Mouse (Mus musculus) limb, embryonic 12.5 days (tissue): ENCODE data around the gene Mtap. TPM values are rescaled to one million over a fixed set of nuclear protein-coding genes. Genes with fewer than 3 reads are reported as not detected.
A peak's percentile ranks its signal among the peaks of the same experiment; 100 is the strongest.

Source experiments
- ATAC-seq: fragments of 200-750 bp; cut with Nextera tagmentation; 2 replicates; pipeline ENCODE4 v1.8.0; 2017; ENCODE audit warnings: low read depth, moderate TSS enrichment; ENCODE audit not compliant: insufficient number of reproducible peaks, insufficient read depth, low FRiP score, low TSS enrichment
- H3K27ac ChIP-seq: fragments of 300-500 bp; sonication (generic); 2 replicates; pipeline ENCODE4 v1.5.1; 2016; ENCODE audit warnings: mild to moderate bottlenecking, moderate library complexity
- H3K27me3 ChIP-seq: fragments of 300-500 bp; sonication (generic); 2 replicates; pipeline ENCODE4 v1.6.1; 2016; ENCODE audit warnings: mild to moderate bottlenecking, moderate library complexity
- H3K36me3 ChIP-seq: fragments of 300-500 bp; sonication (generic); 2 replicates; pipeline ENCODE4 v1.6.1; 2016; ENCODE audit warnings: mild to moderate bottlenecking, moderate library complexity
- H3K4me1 ChIP-seq: fragments of 300-500 bp; sonication (generic); replicated peaks from 2 replicates; pipeline ENCODE4 v1.6.1; 2016
- H3K4me2 ChIP-seq: fragments of 300-500 bp; sonication (generic); 2 replicates; pipeline ENCODE4 v1.6.1; 2016; ENCODE audit warnings: mild to moderate bottlenecking, moderate library complexity
- H3K4me3 ChIP-seq: fragments of 300-500 bp; sonication (generic); replicated peaks from 2 replicates; pipeline ENCODE4 v1.5.1; 2016; ENCODE audit warnings: mild to moderate bottlenecking
- H3K9ac ChIP-seq: fragments of 300-500 bp; sonication (generic); replicated peaks from 2 replicates; pipeline ENCODE4 v1.6.1; 2016; ENCODE audit warnings: mild to moderate bottlenecking, moderate library complexity
- H3K9me3 ChIP-seq: fragments of 300-500 bp; sonication (generic); 2 replicates; pipeline ENCODE4 v1.6.1; 2016; ENCODE audit warnings: mild to moderate bottlenecking, moderate library complexity
- WGBS: fragments of 180-500 bp; shearing (Covaris S2); methylation state at CpG from one replicate; pipeline ENCODE4 v1.1.7; 2016; 5-methylcytosine and 5-hydroxymethylcytosine counted together
- polyA plus RNA-seq: library from polyadenylated mRNA; unstranded; fragments of >200 nt; fragmentation: Nextera tagmentation; extraction: Ambion mirVana; gene quantifications from 2 replicates; pipeline ENCODE4 v1.2.1, GENCODE M21; 2016

Gene Mtap
- polyA plus RNA-seq, 1 experiment from 2014 or later = 98.3 TPM

DNA sequence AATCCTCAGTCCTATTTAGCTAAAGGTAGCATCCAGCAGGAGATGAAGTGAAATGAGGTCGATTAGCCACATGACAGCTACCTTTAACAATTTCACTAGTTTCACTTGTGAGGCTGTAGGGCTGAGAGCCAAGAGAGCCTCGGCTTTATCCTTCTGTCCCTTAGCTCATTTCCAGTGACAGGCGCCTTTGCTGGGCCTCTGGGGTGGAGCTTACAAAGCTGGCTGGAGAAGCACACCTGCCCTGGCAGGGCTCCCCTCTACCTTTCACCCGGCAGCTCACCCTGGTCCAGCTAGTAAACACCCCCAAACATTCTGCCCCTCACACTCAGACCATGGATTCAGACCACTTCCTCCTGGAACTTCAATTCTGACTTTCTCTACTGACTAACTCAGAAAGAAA is 24.1 kb upstream of the Mtap start:
- WGBS = 67% methylated on average over 4 of the region's 4 CpGs
- ATAC-seq = no peak
- H3K4me2 ChIP-seq = no peak overlapping the region
- H3K9ac ChIP-seq = no peak overlapping the region
- H3K4me1 ChIP-seq = no peaks in the 10 kb centered on the region
- no peaks in the 10 kb centered on the region for H3K36me3 ChIP-seq
- H3K4me3 ChIP-seq = no peak overlapping the region
- H3K27me3 ChIP-seq = no peaks in the 10 kb centered on the region
- H3K27ac ChIP-seq = no peak overlapping the region
- H3K9me3 ChIP-seq = no peaks in the 10 kb centered on the region

GRCm38 (mm10) chr4:89116006-89116405 is 20.9 kb upstream of the Mtap start:
- no peak for ATAC-seq
- Histone ChIP-seq H3K36me3 (no peaks in the 10 kb centered on the region), H3K4me1 (no peaks in the 10 kb centered on the region), H3K27ac (no peak overlapping the region), H3K9me3 (no peaks in the 10 kb centered on the region), H3K4me3 (no peak overlapping the region), H3K4me2 (no peak overlapping the region), H3K9ac (no peak overlapping the region), H3K27me3 (no peaks in the 10 kb centered on the region)
- WGBS = 74% methylated on average over 2 of the region's 2 CpGs

GRCm38 (mm10) chr4:89119900-89120299 is 17.0 kb upstream of the Mtap start:
- no peak for ATAC-seq
- H3K9ac ChIP-seq = no peak overlapping the region
- no peak overlapping the region for H3K27ac ChIP-seq
- H3K27me3 ChIP-seq = no peaks in the 10 kb centered on the region
- no peaks in the 10 kb centered on the region for H3K36me3 ChIP-seq
- no peaks in the 10 kb centered on the region for H3K9me3 ChIP-seq
- H3K4me1 ChIP-seq = no peaks in the 10 kb centered on the region
- no peak overlapping the region for H3K4me2 ChIP-seq
- H3K4me3 ChIP-seq = no peak overlapping the region

GRCm38 (mm10) chr4:89120353-89120752 is 16.6 kb upstream of the Mtap start:
- WGBS = 89% methylated on average over 5 of the region's 5 CpGs

GRCm38 (mm10) chr4:89123446-89124243 is 13.3 kb upstream of the Mtap start:
- Histone ChIP-seq H3K9ac (no peak overlapping the region), H3K27me3 (no peaks in the 10 kb centered on the region), H3K27ac (no peak overlapping the region), H3K4me3 (no peak overlapping the region), H3K4me1 (peaks cover 4% of the 10 kb centered on the region), H3K9me3 (no peaks in the 10 kb centered on the region), H3K4me2 (no peak overlapping the region), H3K36me3 (no peaks in the 10 kb centered on the region)
- ATAC-seq = no peak
- 72% methylated on average over 16 of the region's 16 CpGs for WGBS

More at GRCm38 (mm10) chr4:89120353-89120752, 16.6 kb upstream of the Mtap start:
- H3K9me3 ChIP-seq = no peaks in the 10 kb centered on the region
- H3K4me1 ChIP-seq = no peaks in the 10 kb centered on the region
- no peak overlapping the region for H3K4me3 ChIP-seq
- H3K27ac ChIP-seq = no peak overlapping the region
- no peak overlapping the region for H3K4me2 ChIP-seq
- no peaks in the 10 kb centered on the region for H3K27me3 ChIP-seq
- no peaks in the 10 kb centered on the region for H3K36me3 ChIP-seq
- no peak overlapping the region for H3K9ac ChIP-seq
- no peak for ATAC-seq

DNA sequence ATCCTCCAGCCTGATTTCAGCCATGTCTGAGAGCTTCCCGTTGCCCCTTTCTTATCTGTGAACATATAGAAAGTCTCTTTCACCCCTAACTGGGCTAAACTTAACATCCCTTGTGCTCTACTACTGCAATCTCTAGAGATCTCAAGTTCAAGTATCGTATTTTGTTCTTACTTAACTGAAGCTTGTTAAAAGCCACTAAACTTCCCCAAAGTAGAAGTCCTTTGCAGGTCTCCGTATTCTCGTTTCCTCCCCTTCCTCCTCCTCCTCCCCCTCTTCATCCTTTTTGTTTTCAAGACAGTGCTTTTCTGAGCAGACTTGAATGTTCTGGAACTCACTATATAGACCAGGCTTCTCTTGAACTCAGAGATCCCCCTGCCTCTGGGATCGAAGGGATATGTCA is 9.2 kb upstream of the Mtap start:
- Histone ChIP-seq H3K9me3 (no peaks in the 10 kb centered on the region), H3K4me1 (peaks cover 4% of the 10 kb centered on the region), H3K36me3 (no peaks in the 10 kb centered on the region), H3K27ac (no peak overlapping the region), H3K4me2 (no peak overlapping the region), H3K4me3 (no peak overlapping the region), H3K9ac (no peak overlapping the region), H3K27me3 (no peaks in the 10 kb centered on the region)
- 63% methylated on average over 5 of the region's 5 CpGs for WGBS
- ATAC-seq = no peak

DNA sequence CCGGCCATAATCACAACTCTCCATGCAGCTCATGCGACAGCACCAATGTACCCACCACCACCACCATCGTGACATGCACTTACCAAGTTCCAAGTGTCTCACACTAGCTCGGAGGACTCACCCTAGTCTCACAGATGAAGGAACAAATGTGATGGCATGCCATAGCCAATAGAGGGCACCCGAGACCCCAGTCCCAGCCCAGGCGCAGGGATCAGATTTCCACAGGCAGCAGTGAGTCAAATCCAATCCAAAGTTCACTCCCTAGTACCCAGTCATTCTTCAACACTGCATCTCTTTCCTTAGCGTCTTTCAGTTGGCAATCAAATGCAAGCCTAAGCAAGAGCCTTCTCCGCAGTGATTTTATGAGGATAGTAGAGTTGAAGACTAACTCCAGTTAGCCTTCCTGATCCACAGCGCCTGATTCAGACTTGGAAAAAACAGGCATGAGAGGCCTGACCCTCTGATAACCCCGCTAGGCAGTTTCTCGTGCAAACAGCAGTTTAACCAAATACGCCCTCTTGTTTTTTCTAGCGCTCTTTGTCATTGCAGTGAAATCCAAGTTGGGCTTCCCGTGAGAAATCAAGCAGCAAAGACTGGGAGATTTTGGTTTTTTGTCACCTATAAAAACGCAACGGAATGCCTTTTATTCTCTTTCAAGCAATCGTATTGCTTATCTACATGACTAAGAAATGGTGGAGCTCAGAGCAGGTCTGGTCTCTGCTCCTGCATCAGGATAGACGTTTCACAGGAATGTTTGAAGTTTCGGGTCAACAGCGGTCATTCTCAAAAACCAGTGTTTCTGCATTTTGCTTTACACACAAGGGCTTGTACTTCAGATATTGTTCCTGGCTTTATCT is 8.6 kb upstream of the Mtap start:
- 0 out of 2 replicates have a peak overlapping the region, but pooled peaks have one; percentile 24 for H3K4me2 ChIP-seq
- H3K27me3 ChIP-seq = no peaks in the 10 kb centered on the region
- no peaks in the 10 kb centered on the region for H3K9me3 ChIP-seq
- no peak overlapping the region for H3K4me3 ChIP-seq
- peaks cover 4% of the 10 kb centered on the region for H3K4me1 ChIP-seq
- H3K27ac ChIP-seq = no peak overlapping the region
- 0 out of 2 replicates have a peak, but pooled peaks have one; percentile 37 for ATAC-seq
- H3K9ac ChIP-seq = no peak overlapping the region
- H3K36me3 ChIP-seq = no peaks in the 10 kb centered on the region
- WGBS = 27% methylated on average over 20 of the region's 20 CpGs

GRCm38 (mm10) chr4:89128937-89129277 is 8.0 kb upstream of the Mtap start:
- no peak overlapping the region for H3K4me2 ChIP-seq
- no peak for ATAC-seq
- peaks cover 4% of the 10 kb centered on the region for H3K4me1 ChIP-seq
- H3K36me3 ChIP-seq = no peaks in the 10 kb centered on the region
- H3K9me3 ChIP-seq = no peaks in the 10 kb centered on the region
- no peaks in the 10 kb centered on the region for H3K27me3 ChIP-seq
- no peak overlapping the region for H3K27ac ChIP-seq
- 80% methylated on average over 5 of the region's 5 CpGs for WGBS
- H3K4me3 ChIP-seq = no peak overlapping the region
- no peak overlapping the region for H3K9ac ChIP-seq

- Histone ChIP-seq H3K36me3 (no peaks in the 10 kb centered on the region), H3K9ac (no peak overlapping the region), H3K9me3 (no peaks in the 10 kb centered on the region), H3K4me2 (peak overlapping the region; percentile 36), H3K27me3 (no peaks in the 10 kb centered on the region), H3K4me3 (no peak overlapping the region), H3K4me1 (peaks cover 4% of the 10 kb centered on the region), H3K27ac (no peak overlapping the region)
- ATAC-seq = no peak
- 6% methylated on average over 5 of the region's 5 CpGs for WGBS
Observed at GRCm38 (mm10) chr4:89129311-89129913, 7.5 kb upstream of the Mtap start.

- Histone ChIP-seq H3K9ac (no peak overlapping the region), H3K36me3 (no peaks in the 10 kb centered on the region), H3K9me3 (no peaks in the 10 kb centered on the region), H3K27ac (no peak overlapping the region), H3K4me2 (no peak overlapping the region), H3K27me3 (no peaks in the 10 kb centered on the region), H3K4me3 (no peak overlapping the region), H3K4me1 (peaks cover 7% of the 10 kb centered on the region)
- no peak for ATAC-seq
- WGBS = 77% methylated on average over 3 of the region's 3 CpGs
Observed at GRCm38 (mm10) chr4:89131795-89132194, 5.1 kb upstream of the Mtap start.

- H3K4me3 ChIP-seq = peak overlapping the region; percentile 93; the same call in 1 of the 2 replicates
- ATAC-seq = no peak
Observed at GRCm38 (mm10) chr4:89136356-89136755, 566 bp upstream of the Mtap start.

More at GRCm38 (mm10) chr4:89136356-89136755, 566 bp upstream of the Mtap start:
- no peaks in the 10 kb centered on the region for H3K36me3 ChIP-seq
- WGBS = 33% methylated on average over 3 of the region's 3 CpGs
- no peak overlapping the region for H3K9ac ChIP-seq
- H3K4me2 ChIP-seq = peak overlapping the region; percentile 66
- peaks cover 23% of the 10 kb centered on the region; the same call in 1 of the 2 replicates for H3K4me1 ChIP-seq
- peak overlapping the region; percentile 90; the same call in 1 of the 2 replicates for H3K27ac ChIP-seq
- H3K27me3 ChIP-seq = no peaks in the 10 kb centered on the region
- no peaks in the 10 kb centered on the region for H3K9me3 ChIP-seq
